Mouse (Mus musculus): ENCODE results near the gene Gm49387. TPM values are rescaled to one million over a fixed set of nuclear protein-coding genes. Genes with fewer than 3 reads are reported as not detected.

The Gm49387 gene
- polyA plus RNA-seq, 1 experiment from 2014 or later = not detected

GRCm38 (mm10) chr14:31521318-31521717 lies 119.4 kb downstream of the Gm49387 start:
- Histone ChIP-seq H3K4me1 (no peaks in the 10 kb centered on the region), H3K4me2 (no peak overlapping the region), H3K4me3 (no peak overlapping the region), H3K9me3 (replicated peaks) (no peaks in the 10 kb centered on the region), H3K36me3 (ENCODE audit: poor library complexity, severe bottlenecking) (no peaks in the 10 kb centered on the region), H3K27me3 (no peaks in the 10 kb centered on the region), H3K9ac (no peak overlapping the region), H3K27ac (no peak overlapping the region)
- 77% methylated on average over 2 of the region's 2 CpGs for WGBS
- ATAC-seq = no peak

- 0 out of 2 replicates have a peak, but pooled peaks cover 2% of the 10 kb centered on the region for H3K9me3 ChIP-seq (replicated peaks)
- no peaks in the 10 kb centered on the region for H3K4me1 ChIP-seq
- WGBS = 70% methylated on average over 3 of the region's 3 CpGs
- ATAC-seq = no peak
- H3K27me3 ChIP-seq = no peaks in the 10 kb centered on the region
- H3K4me2 ChIP-seq = no peak overlapping the region
- H3K27ac ChIP-seq = no peak overlapping the region
- H3K4me3 ChIP-seq = no peak overlapping the region
- H3K9ac ChIP-seq = no peak overlapping the region
- H3K36me3 ChIP-seq (ENCODE audit: poor library complexity, severe bottlenecking) = no peaks in the 10 kb centered on the region
Measured at GRCm38 (mm10) chr14:31519165-31519564, 121.5 kb downstream of the Gm49387 start.

- Histone ChIP-seq H3K36me3 (ENCODE audit: poor library complexity, severe bottlenecking) (0 out of 2 replicates have a peak, but pooled peaks cover 5% of the 10 kb centered on the region), H3K9me3 (replicated peaks) (0 out of 2 replicates have a peak, but pooled peaks cover 3% of the 10 kb centered on the region), H3K27ac (no peak overlapping the region), H3K27me3 (no peaks in the 10 kb centered on the region), H3K4me2 (no peak overlapping the region), H3K9ac (no peak overlapping the region), H3K4me1 (no peaks in the 10 kb centered on the region), H3K4me3 (no peak overlapping the region)
- ATAC-seq = no peak
- 89% methylated on average over 2 of the region's 2 CpGs for WGBS
Measured at GRCm38 (mm10) chr14:31515895-31516294, 124.8 kb downstream of the Gm49387 start.

DNA sequence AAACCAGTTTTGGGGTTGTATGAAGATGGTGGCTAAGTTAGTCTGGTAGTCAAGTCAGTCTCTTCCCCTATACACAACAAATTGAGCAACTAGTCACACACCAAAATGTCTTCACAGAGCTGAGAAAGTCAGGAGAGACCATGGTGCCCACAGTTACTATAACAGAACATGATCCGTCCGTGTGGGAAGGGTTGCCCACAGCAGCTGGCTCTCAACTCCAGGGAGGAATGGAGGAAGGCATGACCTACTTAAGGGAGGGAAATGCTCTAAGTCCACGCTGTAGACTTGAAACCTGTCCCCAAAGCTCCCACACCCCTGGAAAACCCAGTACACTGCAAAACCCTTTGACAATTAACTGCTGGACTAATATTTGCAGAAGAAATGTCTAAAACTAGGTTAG lies 130.4 kb downstream of the Gm49387 start:
- Histone ChIP-seq H3K4me2 (no peak overlapping the region), H3K4me1 (no peaks in the 10 kb centered on the region), H3K9me3 (replicated peaks) (0 out of 2 replicates have a peak, but pooled peaks cover 3% of the 10 kb centered on the region), H3K27me3 (no peaks in the 10 kb centered on the region), H3K9ac (no peak overlapping the region), H3K36me3 (ENCODE audit: poor library complexity, severe bottlenecking) (peaks cover 52% of the 10 kb centered on the region), H3K4me3 (no peak overlapping the region), H3K27ac (no peak overlapping the region)
- no peak for ATAC-seq
- 93% methylated on average over 3 of the region's 3 CpGs for WGBS

DNA sequence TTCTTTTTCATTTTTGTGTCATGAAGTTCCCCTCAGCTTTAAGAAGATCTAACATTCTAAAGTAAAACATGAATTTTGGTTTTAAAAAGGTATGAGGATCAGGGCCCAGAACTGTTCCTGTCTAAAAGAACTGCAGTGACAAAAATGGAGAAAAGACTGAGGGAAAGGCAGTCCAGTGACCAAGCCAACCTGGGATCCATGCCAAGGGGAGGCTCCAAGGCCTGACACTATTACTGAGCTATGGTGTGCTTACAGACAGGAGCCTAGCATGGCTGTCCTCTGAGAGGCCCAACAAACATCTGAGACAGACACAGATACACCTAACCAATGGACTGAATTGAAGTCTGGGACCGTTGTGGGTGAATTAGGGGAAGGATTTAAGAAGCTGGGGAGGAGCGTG lies 130.8 kb downstream of the Gm49387 start:
- H3K36me3 ChIP-seq (ENCODE audit: poor library complexity, severe bottlenecking) = peaks cover 56% of the 10 kb centered on the region
- 97% methylated on average over 2 of the region's 2 CpGs for WGBS

DNA sequence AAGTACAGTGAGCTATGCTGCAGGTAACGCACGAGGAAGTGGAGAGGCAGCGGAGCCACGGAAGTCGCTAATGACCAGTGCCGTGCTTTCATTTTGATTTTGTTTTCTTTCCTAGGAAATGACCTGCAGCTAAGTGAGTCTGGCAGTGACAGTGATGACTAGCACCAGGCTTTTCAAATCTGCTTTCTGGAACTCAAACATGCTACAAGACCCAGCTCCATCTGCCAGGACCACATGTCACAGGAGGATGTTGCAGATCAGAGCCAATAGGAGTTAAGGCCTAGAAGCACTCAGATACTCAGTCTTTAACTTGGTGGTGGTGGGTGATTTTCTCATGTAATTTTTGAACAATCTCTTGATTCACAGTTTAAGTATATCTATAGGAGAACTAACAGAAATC lies 134.2 kb downstream of the Gm49387 start:
- Histone ChIP-seq H3K9me3 (replicated peaks) (no peaks in the 10 kb centered on the region), H3K4me2 (no peak overlapping the region), H3K9ac (no peak overlapping the region), H3K27me3 (no peaks in the 10 kb centered on the region), H3K36me3 (ENCODE audit: poor library complexity, severe bottlenecking) (peaks cover 87% of the 10 kb centered on the region), H3K27ac (no peak overlapping the region), H3K4me3 (no peak overlapping the region), H3K4me1 (no peaks in the 10 kb centered on the region)
- no peak for ATAC-seq
- WGBS = 95% methylated on average over 6 of the region's 6 CpGs

More for the DNA sequence above, 130.8 kb downstream of the Gm49387 start:
- Histone ChIP-seq H3K4me1 (no peaks in the 10 kb centered on the region), H3K27ac (no peak overlapping the region), H3K4me3 (no peak overlapping the region), H3K9me3 (replicated peaks) (0 out of 2 replicates have a peak, but pooled peaks cover 3% of the 10 kb centered on the region), H3K9ac (no peak overlapping the region), H3K27me3 (no peaks in the 10 kb centered on the region), H3K4me2 (no peak overlapping the region)
- no peak for ATAC-seq

- Histone ChIP-seq H3K9ac (no peak overlapping the region), H3K36me3 (ENCODE audit: poor library complexity, severe bottlenecking) (peaks cover 92% of the 10 kb centered on the region), H3K27me3 (no peaks in the 10 kb centered on the region), H3K4me2 (no peak overlapping the region), H3K4me3 (no peak overlapping the region), H3K4me1 (no peaks in the 10 kb centered on the region), H3K27ac (no peak overlapping the region), H3K9me3 (replicated peaks) (no peaks in the 10 kb centered on the region)
- 91% methylated on average over 13 of the region's 13 CpGs for WGBS
- no peak for ATAC-seq
Measured at GRCm38 (mm10) chr14:31503406-31503805, 137.3 kb downstream of the Gm49387 start.

Other genes with a start within 250 kb of the Gm49387 start
- 66.9 and 75.0 TPM in 2 replicates for gene Sh3bp5, start 204.8 kb downstream of the Gm49387 start, polyA plus RNA-seq (2015; fragmentation: Nextera tagmentation; extraction: Ambion mirVana)
- 13.9 and 14.4 TPM in 2 replicates for gene Eaf1, start 146.5 kb downstream of the Gm49387 start, polyA plus RNA-seq (2015; fragmentation: Nextera tagmentation; extraction: Ambion mirVana)
- 66.0 and 67.7 TPM in 2 replicates for gene Mettl6, start 145.8 kb downstream of the Gm49387 start, polyA plus RNA-seq (2015; fragmentation: Nextera tagmentation; extraction: Ambion mirVana)
- gene Colq, start 49.5 kb downstream of the Gm49387 start, polyA plus RNA-seq (2015; fragmentation: Nextera tagmentation; extraction: Ambion mirVana) = not detected in 2 replicates
- 12.5 and 12.7 TPM in 2 replicates for gene Btd, start 150 bp upstream of the Gm49387 start, polyA plus RNA-seq (2015; fragmentation: Nextera tagmentation; extraction: Ambion mirVana)
- gene Hacl1, start 408 bp upstream of the Gm49387 start, polyA plus RNA-seq (2015; fragmentation: Nextera tagmentation; extraction: Ambion mirVana) = 7.7 and 8.9 TPM in 2 replicates
- gene Ankrd28, start 189.8 kb upstream of the Gm49387 start, polyA plus RNA-seq (2015; fragmentation: Nextera tagmentation; extraction: Ambion mirVana) = 10.0 and 11.3 TPM in 2 replicates

All from forebrain, embryonic 13.5 days (tissue).